Mouse (Mus musculus): Measurements from ENCODE around the gene Uhrf1. TPM values are rescaled to one million over a fixed set of nuclear protein-coding genes. Genes with fewer than 3 reads are reported as not detected.

Uhrf1 gene
- polyA plus RNA-seq, 1 experiment from 2014 or later: 48.1 TPM

GRCm38 (mm10) chr17:56291826-56292475 lies 11.2 kb upstream of the Uhrf1 start:
- Histone ChIP-seq H3K9ac (replicated peaks; ENCODE audit: low read depth, low read length) (no peak overlapping the region), H3K27me3 (replicated peaks; ENCODE audit: control insufficient read depth, insufficient read depth, low read length) (no peaks in the 10 kb centered on the region), H3K9me3 (ENCODE audit: control insufficient read depth, low read length) (no peaks in the 10 kb centered on the region), H3K36me3 (ENCODE audit: control insufficient read depth, insufficient read depth) (no peaks in the 10 kb centered on the region), H3K4me3 (replicated peaks; ENCODE audit: low read length) (no peak overlapping the region), H3K4me2 (ENCODE audit: low read length) (peak overlapping the region; percentile 20; the same call in 1 of the 2 replicates), H3K4me1 (replicated peaks; ENCODE audit: control insufficient read depth, insufficient read depth, low read length) (peaks cover 11% of the 10 kb centered on the region), H3K27ac (ENCODE audit: low read length) (no peak overlapping the region)
- no peak; the same call in none of the 2 replicates for ATAC-seq
- 67% methylated on average over 7 of the region's 7 CpGs for WGBS

DNA sequence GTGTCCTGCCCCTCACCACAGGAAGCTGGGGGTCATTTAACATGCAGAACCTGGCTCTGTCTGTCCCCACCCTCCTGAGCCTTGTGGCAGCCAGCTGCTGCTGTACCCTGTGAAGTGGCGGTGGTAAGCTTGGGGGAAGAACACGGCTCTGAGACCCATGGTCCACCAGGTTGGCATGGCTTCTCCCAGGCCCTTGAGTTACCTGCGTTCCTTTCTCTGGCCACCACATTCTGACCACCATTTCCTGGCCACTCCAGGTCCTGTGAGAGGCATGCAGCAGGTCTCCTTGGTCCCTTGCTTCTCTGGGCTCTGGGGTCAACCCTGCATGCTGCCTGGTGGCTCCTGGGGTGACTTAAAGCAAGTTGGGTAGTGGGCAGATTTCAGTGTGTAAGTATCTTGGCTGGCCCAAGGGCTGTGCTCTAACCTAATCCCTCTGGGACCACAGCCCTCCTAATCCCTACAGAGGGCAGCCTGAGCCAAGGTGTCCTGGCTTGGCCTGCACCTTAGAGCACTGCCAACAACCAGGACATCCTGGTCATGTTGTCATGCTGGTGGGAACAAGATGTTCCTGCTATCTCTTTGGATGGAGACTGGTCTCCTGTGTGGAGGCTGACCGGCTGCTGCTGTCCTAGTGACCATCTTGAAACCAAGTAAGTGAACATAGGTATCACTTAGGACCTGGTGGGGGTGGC lies 10.4 kb upstream of the Uhrf1 start, which contains the start of gene Plin3:
TSS of gene Plin3 (minus strand) at position 343 of the 692 bp plus-strand sequence.
- peaks cover 11% of the 10 kb centered on the region for H3K4me1 ChIP-seq (replicated peaks; ENCODE audit: control insufficient read depth, insufficient read depth, low read length)
- H3K27me3 ChIP-seq (replicated peaks; ENCODE audit: control insufficient read depth, insufficient read depth, low read length): no peaks in the 10 kb centered on the region
- H3K27ac ChIP-seq (ENCODE audit: low read length): no peak within 1 kb of the TSS
- H3K4me2 ChIP-seq (ENCODE audit: low read length): peak within 1 kb of the TSS; percentile 20; the same call in 1 of the 2 replicates
- no peak within 1 kb of the TSS for H3K9ac ChIP-seq (replicated peaks; ENCODE audit: low read depth, low read length)
- H3K36me3 ChIP-seq (ENCODE audit: control insufficient read depth, insufficient read depth): no peaks in the 10 kb centered on the region
- no peaks in the 10 kb centered on the region for H3K9me3 ChIP-seq (ENCODE audit: control insufficient read depth, low read length)
- WGBS: 87% methylated on average over 4 of the region's 4 CpGs
- no peak within 1 kb of the TSS for H3K4me3 ChIP-seq (replicated peaks; ENCODE audit: low read length)
- ATAC-seq: no peak

- no peak overlapping the region for H3K9ac ChIP-seq (replicated peaks; ENCODE audit: low read depth, low read length)
- no peak overlapping the region for H3K4me2 ChIP-seq (ENCODE audit: low read length)
- H3K4me1 ChIP-seq (replicated peaks; ENCODE audit: control insufficient read depth, insufficient read depth, low read length): peaks cover 11% of the 10 kb centered on the region
- WGBS: 100% methylated on average over 1 of the region's 1 CpGs
- H3K4me3 ChIP-seq (replicated peaks; ENCODE audit: low read length): no peak overlapping the region
- ATAC-seq: no peak
- no peak overlapping the region for H3K27ac ChIP-seq (ENCODE audit: low read length)
- no peaks in the 10 kb centered on the region for H3K9me3 ChIP-seq (ENCODE audit: control insufficient read depth, low read length)
- no peaks in the 10 kb centered on the region for H3K36me3 ChIP-seq (ENCODE audit: control insufficient read depth, insufficient read depth)
- no peaks in the 10 kb centered on the region for H3K27me3 ChIP-seq (replicated peaks; ENCODE audit: control insufficient read depth, insufficient read depth, low read length)
These were observed 9.8 kb upstream of the Uhrf1 start for GRCm38 (mm10) chr17:56293291-56293690.

GRCm38 (mm10) chr17:56294241-56294640 lies 8.9 kb upstream of the Uhrf1 start:
- H3K4me1 ChIP-seq (replicated peaks; ENCODE audit: control insufficient read depth, insufficient read depth, low read length): peaks cover 11% of the 10 kb centered on the region
- no peak overlapping the region for H3K4me2 ChIP-seq (ENCODE audit: low read length)
- WGBS: 86% methylated on average over 19 of the region's 19 CpGs
- H3K9me3 ChIP-seq (ENCODE audit: control insufficient read depth, low read length): no peaks in the 10 kb centered on the region
- H3K27ac ChIP-seq (ENCODE audit: low read length): no peak overlapping the region
- H3K36me3 ChIP-seq (ENCODE audit: control insufficient read depth, insufficient read depth): no peaks in the 10 kb centered on the region
- H3K4me3 ChIP-seq (replicated peaks; ENCODE audit: low read length): no peak overlapping the region
- no peaks in the 10 kb centered on the region for H3K27me3 ChIP-seq (replicated peaks; ENCODE audit: control insufficient read depth, insufficient read depth, low read length)
- H3K9ac ChIP-seq (replicated peaks; ENCODE audit: low read depth, low read length): no peak overlapping the region
- ATAC-seq: no peak

GRCm38 (mm10) chr17:56296201-56296600 lies 6.9 kb upstream of the Uhrf1 start:
- 59% methylated on average over 1 of the region's 1 CpGs for whole genome bisulfite sequencing
- Histone ChIP-seq H3K9ac (replicated peaks; ENCODE audit: low read depth, low read length) (no peak overlapping the region), H3K4me1 (replicated peaks; ENCODE audit: control insufficient read depth, insufficient read depth, low read length) (no peaks in the 10 kb centered on the region), H3K27me3 (replicated peaks; ENCODE audit: control insufficient read depth, insufficient read depth, low read length) (no peaks in the 10 kb centered on the region), H3K36me3 (ENCODE audit: control insufficient read depth, insufficient read depth) (no peaks in the 10 kb centered on the region), H3K9me3 (ENCODE audit: control insufficient read depth, low read length) (no peaks in the 10 kb centered on the region), H3K27ac (ENCODE audit: low read length) (no peak overlapping the region), H3K4me2 (ENCODE audit: low read length) (no peak overlapping the region), H3K4me3 (replicated peaks; ENCODE audit: low read length) (no peak overlapping the region)
- ATAC-seq: no peak

GRCm38 (mm10) chr17:56298238-56298637 lies 4.9 kb upstream of the Uhrf1 start:
- Histone ChIP-seq H3K9me3 (ENCODE audit: control insufficient read depth, low read length) (no peaks in the 10 kb centered on the region), H3K4me2 (ENCODE audit: low read length) (no peak overlapping the region), H3K27ac (ENCODE audit: low read length) (no peak overlapping the region), H3K27me3 (replicated peaks; ENCODE audit: control insufficient read depth, insufficient read depth, low read length) (no peaks in the 10 kb centered on the region), H3K4me3 (replicated peaks; ENCODE audit: low read length) (no peak overlapping the region), H3K9ac (replicated peaks; ENCODE audit: low read depth, low read length) (no peak overlapping the region), H3K4me1 (replicated peaks; ENCODE audit: control insufficient read depth, insufficient read depth, low read length) (peaks cover 3% of the 10 kb centered on the region), H3K36me3 (ENCODE audit: control insufficient read depth, insufficient read depth) (no peaks in the 10 kb centered on the region)
- ATAC-seq: no peak
- WGBS: 100% methylated on average over 1 of the region's 1 CpGs

DNA sequence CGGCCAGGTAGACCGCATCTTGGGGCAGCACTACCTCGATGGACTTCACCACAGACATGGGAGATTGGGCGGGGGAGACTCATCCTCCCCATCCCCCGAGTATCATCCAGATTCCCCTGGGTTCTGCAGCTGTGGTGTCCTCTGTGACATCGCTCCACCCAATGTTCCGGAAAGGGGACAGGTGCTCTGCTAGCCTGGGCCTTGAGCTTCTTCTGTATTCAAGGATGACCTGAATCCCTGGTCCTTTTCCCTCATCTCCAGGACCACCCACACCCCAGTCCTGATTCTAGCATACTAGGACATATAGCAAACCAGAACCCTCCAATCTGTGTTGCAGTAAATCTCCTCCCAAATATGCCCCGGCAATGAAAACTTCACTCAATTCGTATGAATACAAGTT lies 2.9 kb upstream of the Uhrf1 start, which contains the start of gene Arrdc5:
TSS of gene Arrdc5 (minus strand) at position 101 of the 400 bp plus-strand sequence.
- no peak within 1 kb of the TSS for H3K9ac ChIP-seq (replicated peaks; ENCODE audit: low read depth, low read length)
- H3K9me3 ChIP-seq (ENCODE audit: control insufficient read depth, low read length): no peaks in the 10 kb centered on the region
- no peak within 1 kb of the TSS for H3K4me3 ChIP-seq (replicated peaks; ENCODE audit: low read length)
- no peak within 1 kb of the TSS for H3K4me2 ChIP-seq (ENCODE audit: low read length)
- H3K27ac ChIP-seq (ENCODE audit: low read length): no peak within 1 kb of the TSS
- H3K27me3 ChIP-seq (replicated peaks; ENCODE audit: control insufficient read depth, insufficient read depth, low read length): no peaks in the 10 kb centered on the region
- no peaks in the 10 kb centered on the region for H3K36me3 ChIP-seq (ENCODE audit: control insufficient read depth, insufficient read depth)
- H3K4me1 ChIP-seq (replicated peaks; ENCODE audit: control insufficient read depth, insufficient read depth, low read length): peaks cover 16% of the 10 kb centered on the region
- 93% methylated on average over 9 of the region's 9 CpGs for WGBS
- ATAC-seq: no peak

DNA sequence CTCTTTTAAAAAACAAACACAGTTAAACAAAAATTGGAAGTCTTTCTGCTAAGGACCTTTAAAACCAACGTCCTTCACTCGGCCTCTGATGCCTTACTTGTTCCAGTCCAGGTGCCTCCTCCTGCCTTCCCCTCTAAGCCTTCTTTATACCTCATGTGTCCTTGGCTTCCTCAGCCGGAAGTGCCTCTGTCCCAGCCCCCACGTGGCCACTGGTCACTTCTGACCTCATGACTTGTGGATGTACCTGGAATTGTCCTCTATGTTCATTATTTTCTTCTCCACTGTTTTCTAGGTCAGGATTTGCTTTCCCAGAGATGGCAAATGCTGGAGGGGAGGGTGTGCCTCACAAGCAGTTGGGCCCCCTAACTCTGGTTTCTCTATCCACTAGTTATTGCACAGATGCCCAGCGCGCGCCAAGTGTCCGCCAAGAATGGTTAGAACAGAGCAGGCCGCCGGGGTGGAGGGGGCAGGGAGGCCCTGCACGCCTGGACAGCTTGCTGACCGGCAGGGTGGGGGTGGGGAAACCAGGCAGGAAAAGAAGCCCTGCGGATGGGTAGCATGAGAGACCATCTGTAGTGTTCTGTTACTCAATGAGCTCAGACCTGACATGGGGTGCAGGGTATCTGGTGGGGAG lies 641 bp upstream of the Uhrf1 start:
- Histone ChIP-seq H3K9me3 (ENCODE audit: control insufficient read depth, low read length) (no peaks in the 10 kb centered on the region), H3K27me3 (replicated peaks; ENCODE audit: control insufficient read depth, insufficient read depth, low read length) (no peaks in the 10 kb centered on the region), H3K4me2 (ENCODE audit: low read length) (no peak overlapping the region; the same call in 1 of the 2 replicates), H3K4me1 (replicated peaks; ENCODE audit: control insufficient read depth, insufficient read depth, low read length) (peaks cover 26% of the 10 kb centered on the region), H3K4me3 (replicated peaks; ENCODE audit: low read length) (no peak overlapping the region), H3K36me3 (ENCODE audit: control insufficient read depth, insufficient read depth) (no peaks in the 10 kb centered on the region), H3K9ac (replicated peaks; ENCODE audit: low read depth, low read length) (no peak overlapping the region), H3K27ac (ENCODE audit: low read length) (no peak overlapping the region)
- ATAC-seq: no peak
- WGBS: 25% methylated on average over 13 of the region's 13 CpGs

GRCm38 (mm10) chr17:56303847-56304586 lies 896 bp downstream of the Uhrf1 start:
- Histone ChIP-seq H3K27ac (ENCODE audit: low read length) (0 out of 2 replicates have a peak overlapping the region, but pooled peaks have one; percentile 33), H3K4me1 (replicated peaks; ENCODE audit: control insufficient read depth, insufficient read depth, low read length) (peaks cover 26% of the 10 kb centered on the region)
- under 1% methylated on average over 68 of the region's 68 CpGs for WGBS

More at GRCm38 (mm10) chr17:56303847-56304586, 896 bp downstream of the Uhrf1 start:
- H3K4me3 ChIP-seq (replicated peaks; ENCODE audit: low read length): peak overlapping the region; percentile 83
- no peaks in the 10 kb centered on the region for H3K9me3 ChIP-seq (ENCODE audit: control insufficient read depth, low read length)
- peak overlapping the region; percentile 90 for H3K4me2 ChIP-seq (ENCODE audit: low read length)
- H3K36me3 ChIP-seq (ENCODE audit: control insufficient read depth, insufficient read depth): no peaks in the 10 kb centered on the region
- peak; percentile 97 for ATAC-seq
- H3K27me3 ChIP-seq (replicated peaks; ENCODE audit: control insufficient read depth, insufficient read depth, low read length): no peaks in the 10 kb centered on the region
- peak overlapping the region; percentile 63 for H3K9ac ChIP-seq (replicated peaks; ENCODE audit: low read depth, low read length)
